Mouse (Mus musculus): ENCODE data around the gene Bahcc1.

Bahcc1 gene

GRCm38 (mm10) chr11:120313906-120314685 lies 81.3 kb downstream of the Bahcc1 start:
- DNase-seq (ENCODE audit: low spot score in 2 of 2): no peak

GRCm38 (mm10) chr11:120314721-120315415 lies 82.1 kb downstream of the Bahcc1 start:
- DNase-seq (ENCODE audit: low spot score in 2 of 2): no peak

GRCm38 (mm10) chr11:120315416-120315761 lies 82.6 kb downstream of the Bahcc1 start:
- peak in 1 of 2 experiments; percentile 73 for DNase-seq (ENCODE audit: low spot score in 2 of 2)

- DNase-seq (ENCODE audit: low spot score in 2 of 2): peak; percentile 94 to 97
These were observed 83.3 kb downstream of the Bahcc1 start for GRCm38 (mm10) chr11:120315832-120316689.

GRCm38 (mm10) chr11:120316690-120317254 lies 84.0 kb downstream of the Bahcc1 start:
- DNase-seq (ENCODE audit: low spot score in 2 of 2): no peak

- DNase-seq (ENCODE audit: low spot score in 2 of 2): no peak
These were observed 84.7 kb downstream of the Bahcc1 start for GRCm38 (mm10) chr11:120317456-120317855.

- DNase-seq (ENCODE audit: low spot score in 2 of 2): no peak
These were observed 86.6 kb downstream of the Bahcc1 start for GRCm38 (mm10) chr11:120319310-120319709.

GRCm38 (mm10) chr11:120320156-120320555 lies 87.4 kb downstream of the Bahcc1 start:
- no peak for DNase-seq (ENCODE audit: low spot score in 2 of 2)

GRCm38 (mm10) chr11:120335431-120336021 lies 102.8 kb downstream of the Bahcc1 start:
- DNase-seq (ENCODE audit: low spot score in 2 of 2): no peak

- no peak for DNase-seq (ENCODE audit: low spot score in 2 of 2)
These were observed 104.7 kb downstream of the Bahcc1 start for GRCm38 (mm10) chr11:120337447-120337846.

- no peak for DNase-seq (ENCODE audit: low spot score in 2 of 2)
These were observed 106.0 kb downstream of the Bahcc1 start for GRCm38 (mm10) chr11:120338786-120339185.

GRCm38 (mm10) chr11:120339978-120340513 lies 107.3 kb downstream of the Bahcc1 start:
- DNase-seq (ENCODE audit: low spot score in 2 of 2): no peak

GRCm38 (mm10) chr11:120341661-120342060 lies 108.9 kb downstream of the Bahcc1 start:
- no peak for DNase-seq (ENCODE audit: low spot score in 2 of 2)
